Mouse (Mus musculus) frontal cortex, adult 2 months (tissue): Measurements from ENCODE around the gene Olfr1487. TPM values are rescaled to one million over a fixed set of nuclear protein-coding genes. Genes with fewer than 3 reads are reported as not detected.
"Not testable (repeated sequence)": the region's sequence is repeated elsewhere in the genome, so short reads cannot be mapped to it uniquely, and the experiment has no call there.

Experiments used
- DNase-seq, 2 experiments: peaks; one replicate each; pipeline ENCODE4 v3.0.0; 2022; ENCODE audit warnings: low spot score in 1 of 2; ENCODE audit errors: extremely low spot score in 1 of 2
- polyA plus RNA-seq: library from polyadenylated mRNA; depleted of rRNA; stranded (reverse); fragments of >200 nt; gene quantifications from 2 replicates; pipeline ENCODE4 v1.2.3, GENCODE M21; 2012; rRNA removed

Olfr1487 gene
- polyA plus RNA-seq, result not detected in 2 replicates

DNA sequence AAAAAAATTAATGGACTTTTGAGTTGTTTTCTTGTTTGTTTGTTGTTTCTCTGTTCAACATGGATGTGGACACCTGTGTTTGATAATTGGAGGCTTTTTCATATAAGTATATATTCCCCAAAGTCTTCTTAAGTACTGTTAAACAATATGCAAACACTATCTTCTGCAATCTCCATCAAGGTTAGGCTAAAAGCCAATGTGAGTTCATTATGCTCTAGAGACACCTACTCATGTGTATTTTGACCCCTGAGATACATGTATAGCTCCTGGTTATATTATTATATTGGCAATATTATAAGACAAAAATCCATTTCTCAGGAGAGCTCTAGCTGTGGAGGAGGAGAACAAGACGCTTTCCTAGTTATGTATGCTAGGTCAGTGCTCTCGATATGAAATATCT, at the start of gene Olfr1487:
Gene Olfr1487 (plus strand): TSS at position 301 of the 400 bp plus-strand sequence.
- not testable (repeated sequence) for DNase-seq

DNA sequence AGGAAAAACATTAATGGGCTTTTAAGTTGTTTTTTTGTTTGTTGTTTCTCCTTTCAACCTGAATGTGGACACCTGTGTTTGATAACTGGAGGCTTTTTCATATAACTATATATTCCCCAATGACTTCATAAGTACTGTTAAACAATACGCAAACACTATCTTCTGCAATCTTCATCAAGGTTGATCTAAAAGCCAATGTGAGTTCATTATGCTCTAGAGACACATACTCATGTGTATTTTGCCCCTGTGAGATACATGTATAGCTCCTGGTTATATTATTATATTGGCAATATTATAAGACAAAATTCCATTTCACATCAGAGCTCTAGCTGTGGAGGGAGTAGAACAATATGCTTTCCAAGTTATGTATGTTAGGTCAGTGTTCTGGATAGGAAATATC, 34.0 kb upstream of the Olfr1487 start, which contains the start of gene Olfr1484:
Gene Olfr1484 (plus strand): TSS at position 301 of the 400 bp plus-strand sequence.
- DNase-seq, result no peak

DNA sequence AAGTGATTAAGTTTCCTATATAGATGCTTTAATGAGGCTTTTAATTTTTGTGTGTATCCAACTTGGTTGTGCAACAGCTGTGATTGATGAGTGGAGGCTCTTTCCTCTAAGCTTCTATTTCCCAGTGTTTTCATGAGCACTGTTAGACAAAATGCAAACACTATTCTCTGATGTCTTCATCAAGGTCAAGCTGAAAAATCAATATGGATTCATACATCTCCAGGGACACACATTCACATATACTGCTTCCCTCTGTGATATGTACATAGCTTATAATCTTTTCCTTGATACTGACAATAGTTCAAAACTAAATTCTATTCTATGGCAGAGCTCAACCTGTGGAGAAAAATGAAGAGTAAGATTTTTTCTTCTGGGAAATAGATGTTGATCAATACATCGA, 14.1 kb downstream of the Olfr1487 start, which contains the start of gene Olfr1489:
Gene Olfr1489 (plus strand): TSS at position 301 of the 400 bp plus-strand sequence.
- no peak for DNase-seq

DNA sequence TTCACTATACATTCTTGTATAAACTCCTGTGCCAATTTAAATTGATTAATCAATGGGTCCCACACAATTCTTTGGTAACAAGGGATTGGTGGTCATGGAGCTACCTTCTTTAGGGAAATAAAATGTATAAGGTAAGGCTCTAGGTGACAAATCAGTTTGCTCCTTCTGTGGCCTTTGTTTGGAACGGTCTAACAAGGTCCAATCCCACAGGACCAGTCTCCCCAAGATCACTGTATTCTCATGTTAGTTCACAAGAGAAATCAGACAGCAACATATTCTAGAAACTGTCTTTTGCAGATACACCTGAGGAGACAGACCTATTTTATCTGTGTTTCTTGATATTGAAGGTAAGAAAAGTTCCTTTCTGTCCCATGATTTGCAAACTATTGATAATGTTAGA, 33.6 kb downstream of the Olfr1487 start, which contains the start of gene Olfr1490:
Gene Olfr1490 (plus strand): TSS at position 301 of the 400 bp plus-strand sequence.
- DNase-seq, result no peak

Other genes starting within 250 kb of the Olfr1487 start
- not detected in 2 replicates for gene Olfr1469, start 209.5 kb upstream of the Olfr1487 start, polyA plus RNA-seq
- gene Olfr1471, start 174.0 kb upstream of the Olfr1487 start, polyA plus RNA-seq, result not detected in 2 replicates
- gene Olfr1472, start 161.3 kb upstream of the Olfr1487 start, polyA plus RNA-seq, result not detected in 2 replicates
- gene Olfr1474, start 147.8 kb upstream of the Olfr1487 start, polyA plus RNA-seq, result not detected in 2 replicates
- gene Olfr1475, start 137.2 kb upstream of the Olfr1487 start, polyA plus RNA-seq, result not detected in 2 replicates
- gene Olfr1477, start 116.8 kb upstream of the Olfr1487 start, polyA plus RNA-seq, result 0.02 TPM in 1 of 2 replicates, not detected in the other
- gene Olfr1480, start 89.5 kb upstream of the Olfr1487 start, polyA plus RNA-seq, result not detected in 2 replicates
- gene Olfr1484, start 33.9 kb upstream of the Olfr1487 start, polyA plus RNA-seq, result not detected in 2 replicates
- not detected in 2 replicates for gene Olfr1489, start 14.2 kb downstream of the Olfr1487 start, polyA plus RNA-seq
- gene Olfr1490, start 33.7 kb downstream of the Olfr1487 start, polyA plus RNA-seq, result not detected in 2 replicates
- gene Olfr1491, start 79.9 kb downstream of the Olfr1487 start, polyA plus RNA-seq, result 0.11 TPM in 1 of 2 replicates, not detected in the other
- not detected in 2 replicates for gene Olfr1493-ps1, start 105.9 kb downstream of the Olfr1487 start, polyA plus RNA-seq
- gene Olfr1494, start 122.4 kb downstream of the Olfr1487 start, polyA plus RNA-seq, result not detected in 2 replicates
- not detected in 2 replicates for gene Olfr1495, start 147.2 kb downstream of the Olfr1487 start, polyA plus RNA-seq
- 0.14 and 0.48 TPM in 2 replicates for gene Olfr1496, start 160.5 kb downstream of the Olfr1487 start, polyA plus RNA-seq
- not detected in 2 replicates for gene Olfr1497, start 180.8 kb downstream of the Olfr1487 start, polyA plus RNA-seq
- gene Olfr1499, start 202.1 kb downstream of the Olfr1487 start, polyA plus RNA-seq, result not detected in 2 replicates
- gene Olfr1500, start 213.1 kb downstream of the Olfr1487 start, polyA plus RNA-seq, result not detected in 2 replicates
- gene Olfr1501, start 233.3 kb downstream of the Olfr1487 start, polyA plus RNA-seq, result not detected in 2 replicates
- not detected in 2 replicates for gene Olfr1502, start 244.4 kb downstream of the Olfr1487 start, polyA plus RNA-seq